Mouse (Mus musculus) forebrain, postnatal 0 days (tissue): ENCODE results near the gene Apba1. TPM values are rescaled to one million over a fixed set of nuclear protein-coding genes. Genes with fewer than 3 reads are reported as not detected.

Source experiments
- ATAC-seq: fragments of 200-750 bp; cut with Nextera tagmentation; 2 replicates; pipeline ENCODE4 v1.8.0; 2017; ENCODE audit warnings: mild to moderate bottlenecking, moderate library complexity
- DNase-seq: peaks from one replicate; pipeline ENCODE4 v3.0.0-alpha.2; 2015
- H3K27ac ChIP-seq: fragments of 300-500 bp; sonication (generic); 2 replicates; pipeline ENCODE4 v1.5.1; 2014; ENCODE audit warnings: low read depth, mild to moderate bottlenecking, antibody characterized with exemption, low read length, moderate library complexity, mixed read lengths
- H3K27me3 ChIP-seq: fragments of 300-500 bp; sonication (generic); 2 replicates; pipeline ENCODE4 v1.6.1; 2014; ENCODE audit warnings: mild to moderate bottlenecking, low read length, mixed read lengths; ENCODE audit not compliant: insufficient read depth
- H3K36me3 ChIP-seq: fragments of 300-500 bp; sonication (generic); 2 replicates; pipeline ENCODE4 v1.6.1; 2014; ENCODE audit warnings: mild to moderate bottlenecking, moderate library complexity; ENCODE audit not compliant: insufficient read depth
- H3K4me1 ChIP-seq: fragments of 300-500 bp; sonication (generic); 2 replicates; pipeline ENCODE4 v1.6.1; 2014; ENCODE audit warnings: antibody characterized with exemption; ENCODE audit not compliant: insufficient read depth
- H3K4me2 ChIP-seq: fragments of 300-500 bp; sonication (generic); 2 replicates; pipeline ENCODE4 v1.6.1; 2014; ENCODE audit warnings: low read depth, mild to moderate bottlenecking, moderate library complexity
- H3K4me3 ChIP-seq: fragments of 300-500 bp; sonication (generic); 2 replicates; pipeline ENCODE4 v1.5.1; 2014; ENCODE audit warnings: low read depth, low read length, mixed read lengths
- H3K9ac ChIP-seq: fragments of 300-500 bp; sonication (generic); 2 replicates; pipeline ENCODE4 v1.6.1; 2014; ENCODE audit warnings: mild to moderate bottlenecking
- H3K9me3 ChIP-seq: fragments of 300-500 bp; sonication (generic); 2 replicates; pipeline ENCODE4 v1.6.1; 2016; ENCODE audit warnings: low read length
- CTCF ChIP-seq: sonication (generic); IDR thresholded peaks from 2 replicates; pipeline ENCODE4 v1.5.1; 2016; ENCODE audit warnings: antibody characterized with exemption, control low read depth, low read depth
- WGBS: fragments of 180-500 bp; shearing (Covaris S2); extraction: QIAGEN DNeasy Blood & Tissue Kit; methylation state at CpG from one replicate; pipeline ENCODE4 v1.1.7; 2014; 5-methylcytosine and 5-hydroxymethylcytosine counted together
- polyA plus RNA-seq: library from polyadenylated mRNA; unstranded; fragments of >200 nt; fragmentation: Nextera tagmentation; extraction: Ambion mirVana; gene quantifications from 2 replicates; pipeline ENCODE4 v1.2.1, GENCODE M21; 2015
- total RNA-seq: library from RNA; depleted of rRNA; stranded (reverse); fragments of >200 nt; gene quantifications from 2 replicates; pipeline ENCODE4 v1.2.3, GENCODE M21; 2014

Gene Apba1
- total and polyA plus RNA-seq, 2 experiments from 2014 or later = 10.8 to 95.2 TPM

DNA sequence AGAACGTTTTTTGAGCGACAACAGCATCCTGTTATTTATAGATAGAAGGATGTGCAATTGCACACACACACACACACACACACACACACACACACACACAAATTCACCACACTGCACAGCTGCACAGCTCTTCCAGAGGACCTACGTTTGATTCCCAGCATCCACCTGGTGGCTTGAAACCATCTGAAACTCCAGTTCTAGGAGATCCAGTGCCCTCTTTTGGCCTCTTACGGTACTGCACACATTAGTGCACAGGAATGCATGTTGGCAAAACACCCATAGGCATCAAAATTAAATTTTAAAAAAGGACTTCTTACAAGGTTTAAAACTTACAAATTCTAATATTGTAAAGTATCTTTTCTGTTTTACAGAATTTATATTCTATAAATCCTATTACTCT is 99.4 kb downstream of the Apba1 start:
- TF ChIP-seq CTCF = peak; percentile 36; the same call in 1 of the 2 replicates
- WGBS = 98% methylated on average over 4 of the region's 4 CpGs
- Histone ChIP-seq H3K27me3 (no peaks in the 10 kb centered on the region), H3K4me2 (no peak overlapping the region), H3K9ac (no peak overlapping the region), H3K36me3 (no peaks in the 10 kb centered on the region), H3K27ac (no peak overlapping the region), H3K4me1 (0 out of 2 replicates have a peak, but pooled peaks cover 1% of the 10 kb centered on the region), H3K4me3 (no peak overlapping the region), H3K9me3 (no peaks in the 10 kb centered on the region)
- no peak for DNase-seq
- ATAC-seq = no peak

DNA sequence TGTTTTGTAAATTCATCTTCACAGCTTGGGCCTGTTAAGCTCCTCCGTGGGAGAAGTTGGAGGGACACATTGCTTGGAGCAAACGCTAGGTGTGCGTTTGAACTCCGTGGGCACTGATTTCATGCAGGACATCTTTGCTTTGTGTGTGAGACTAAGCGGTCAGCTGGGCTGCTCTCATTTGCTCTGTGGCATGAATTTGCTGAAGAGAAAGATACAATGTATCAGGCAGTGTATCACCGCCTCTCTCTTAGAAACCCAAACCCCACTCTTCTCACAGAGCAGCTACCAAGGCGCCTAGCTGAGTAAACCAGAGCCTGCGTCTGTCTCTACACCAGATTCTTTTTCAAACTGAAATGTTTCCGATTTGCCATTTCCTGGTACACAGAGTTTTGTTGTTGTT is 100.1 kb downstream of the Apba1 start:
- WGBS = 92% methylated on average over 9 of the region's 9 CpGs
- H3K9me3 ChIP-seq = no peaks in the 10 kb centered on the region
- no peak overlapping the region for H3K4me3 ChIP-seq
- H3K27me3 ChIP-seq = no peaks in the 10 kb centered on the region
- H3K36me3 ChIP-seq = no peaks in the 10 kb centered on the region
- DNase-seq (no peak), ATAC-seq (no peak)
- H3K27ac ChIP-seq = no peak overlapping the region
- no peak for TF ChIP-seq CTCF
- H3K4me2 ChIP-seq = no peak overlapping the region
- 0 out of 2 replicates have a peak, but pooled peaks cover 5% of the 10 kb centered on the region for H3K4me1 ChIP-seq
- H3K9ac ChIP-seq = no peak overlapping the region

DNA sequence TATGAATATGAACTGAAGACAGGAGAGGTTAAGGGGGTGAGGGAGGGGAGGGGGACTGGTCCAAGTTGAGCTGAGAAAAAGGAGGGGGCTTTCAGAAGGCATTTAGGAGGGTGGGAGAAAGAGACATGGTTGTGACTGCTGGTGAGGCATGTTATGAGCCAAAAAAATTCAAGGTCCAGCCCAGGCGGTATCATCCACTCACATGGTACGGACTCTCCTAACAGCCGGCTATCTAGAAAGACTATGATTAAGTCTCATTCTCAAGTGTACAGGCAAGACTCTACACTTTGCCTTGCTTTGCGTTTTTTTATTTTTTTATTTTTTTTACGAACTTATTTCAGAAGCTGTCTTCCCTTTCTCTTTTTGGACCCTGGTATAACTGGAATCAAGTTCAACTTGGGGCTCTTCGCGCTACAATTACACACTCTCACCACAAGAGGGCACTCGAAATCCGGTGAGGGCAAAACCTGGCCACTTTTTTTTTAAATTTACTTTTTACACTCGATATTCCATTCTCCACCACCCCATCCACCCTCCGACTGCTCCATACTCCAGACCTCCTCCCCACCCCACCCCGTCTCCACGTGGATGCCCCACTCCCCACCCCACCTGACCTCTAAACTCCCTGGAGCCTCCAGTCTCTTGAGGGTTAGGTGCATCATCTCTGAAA is 101.6 kb downstream of the Apba1 start:
- H3K4me2 ChIP-seq = no peak overlapping the region
- H3K4me1 ChIP-seq = 0 out of 2 replicates have a peak, but pooled peaks cover 5% of the 10 kb centered on the region
- no peak overlapping the region for H3K27ac ChIP-seq
- peak; percentile 60 for DNase-seq
- peak; percentile 71 for TF ChIP-seq CTCF
- H3K27me3 ChIP-seq = no peaks in the 10 kb centered on the region
- no peaks in the 10 kb centered on the region for H3K9me3 ChIP-seq
- no peak overlapping the region for H3K9ac ChIP-seq
- no peaks in the 10 kb centered on the region for H3K36me3 ChIP-seq
- no peak overlapping the region for H3K4me3 ChIP-seq
- no peak for ATAC-seq
- 30% methylated on average over 13 of the region's 13 CpGs for WGBS

GRCm38 (mm10) chr19:23862736-23863135 is 104.0 kb downstream of the Apba1 start:
- Histone ChIP-seq H3K4me3 (no peak overlapping the region), H3K27me3 (no peaks in the 10 kb centered on the region), H3K4me1 (peaks cover 15% of the 10 kb centered on the region), H3K4me2 (no peak overlapping the region), H3K9ac (no peak overlapping the region), H3K9me3 (no peaks in the 10 kb centered on the region), H3K27ac (no peak overlapping the region), H3K36me3 (no peaks in the 10 kb centered on the region)
- 42% methylated on average over 4 of the region's 4 CpGs for WGBS
- no peak for ATAC-seq
- DNase-seq = no peak
- peak; percentile 25; the same call in 1 of the 2 replicates for TF ChIP-seq CTCF

DNA sequence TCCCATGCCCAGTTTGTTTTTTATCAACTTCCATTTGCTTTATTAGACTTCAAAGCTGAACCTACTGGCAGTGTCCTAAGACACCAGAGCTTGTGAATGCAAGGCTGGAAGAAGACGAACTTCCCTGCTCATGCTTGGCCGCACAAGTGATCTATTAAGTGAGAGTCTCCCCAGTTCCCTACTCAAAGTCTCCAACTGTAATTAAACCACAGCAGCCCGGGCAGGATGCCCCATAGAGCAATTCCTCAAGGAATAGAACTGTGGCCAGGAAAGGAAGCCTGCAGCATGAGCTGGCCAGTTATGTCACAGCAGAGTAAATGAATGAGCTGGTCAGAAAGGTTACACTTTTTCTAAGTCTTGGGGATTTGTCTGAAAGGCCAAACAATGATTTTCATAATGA is 105.3 kb downstream of the Apba1 start:
- TF ChIP-seq CTCF = no peak
- Histone ChIP-seq H3K4me3 (no peak overlapping the region), H3K4me2 (no peak overlapping the region), H3K27me3 (no peaks in the 10 kb centered on the region), H3K9ac (no peak overlapping the region), H3K9me3 (no peaks in the 10 kb centered on the region), H3K4me1 (peaks cover 15% of the 10 kb centered on the region), H3K27ac (no peak overlapping the region), H3K36me3 (no peaks in the 10 kb centered on the region)
- DNase-seq (peak; percentile 29), ATAC-seq (no peak)
- 23% methylated on average over 3 of the region's 3 CpGs for WGBS

- H3K27ac ChIP-seq = no peak overlapping the region
- no peak overlapping the region for H3K9ac ChIP-seq
- H3K4me2 ChIP-seq = no peak overlapping the region
- no peak for TF ChIP-seq CTCF
- no peak overlapping the region for H3K4me3 ChIP-seq
- ATAC-seq (no peak), DNase-seq (peak; percentile 31)
- H3K4me1 ChIP-seq = peaks cover 15% of the 10 kb centered on the region
- H3K27me3 ChIP-seq = no peaks in the 10 kb centered on the region
- H3K36me3 ChIP-seq = no peaks in the 10 kb centered on the region
- no peaks in the 10 kb centered on the region for H3K9me3 ChIP-seq
- 67% methylated on average over 9 of the region's 9 CpGs for WGBS
Observed at GRCm38 (mm10) chr19:23866045-23866444, 107.4 kb downstream of the Apba1 start.

GRCm38 (mm10) chr19:23867052-23867451 is 108.4 kb downstream of the Apba1 start:
- no peak for TF ChIP-seq CTCF
- H3K4me2 ChIP-seq = no peak overlapping the region
- ATAC-seq = peak; percentile 48
- no peak overlapping the region for H3K27ac ChIP-seq
- H3K9me3 ChIP-seq = no peaks in the 10 kb centered on the region
- WGBS = 78% methylated on average over 11 of the region's 11 CpGs
- H3K36me3 ChIP-seq = no peaks in the 10 kb centered on the region
- H3K27me3 ChIP-seq = no peaks in the 10 kb centered on the region
- peaks cover 15% of the 10 kb centered on the region for H3K4me1 ChIP-seq
- DNase-seq = peak; percentile 17
- no peak overlapping the region for H3K4me3 ChIP-seq
- H3K9ac ChIP-seq = no peak overlapping the region
